Mouse (Mus musculus) spleen, postnatal 36 days (tissue): Measurements from ENCODE around the gene Esrrg.

ENCODE experiments used
- DNase-seq, 2 experiments: peaks; one replicate each; pipeline ENCODE4 v3.0.0; 2022; ENCODE audit warnings: low spot score in 2 of 2, mixed read lengths in 1 of 2

Gene Esrrg

GRCm38 (mm10) chr1:187649871-187650270, 41.3 kb downstream of the Esrrg start:
- no peak for DNase-seq

- DNase-seq = no peak
These were observed 42.4 kb downstream of the Esrrg start for GRCm38 (mm10) chr1:187650786-187651687.

GRCm38 (mm10) chr1:187651688-187652241, 43.2 kb downstream of the Esrrg start:
- DNase-seq = no peak

GRCm38 (mm10) chr1:187652445-187652844, 43.9 kb downstream of the Esrrg start:
- no peak for DNase-seq

GRCm38 (mm10) chr1:187653390-187653789, 44.8 kb downstream of the Esrrg start:
- DNase-seq = no peak

- DNase-seq = no peak
These were observed 52.4 kb downstream of the Esrrg start for GRCm38 (mm10) chr1:187660963-187661362.

- no peak for DNase-seq
These were observed 53.6 kb downstream of the Esrrg start for GRCm38 (mm10) chr1:187662083-187662609.

GRCm38 (mm10) chr1:187663376-187663775, 54.8 kb downstream of the Esrrg start:
- DNase-seq = no peak

- DNase-seq = no peak
These were observed 55.7 kb downstream of the Esrrg start for GRCm38 (mm10) chr1:187664261-187664660.

GRCm38 (mm10) chr1:187665901-187666600, 57.5 kb downstream of the Esrrg start:
- DNase-seq = no peak

- DNase-seq = no peak
These were observed 61.2 kb downstream of the Esrrg start for GRCm38 (mm10) chr1:187669746-187670145.

GRCm38 (mm10) chr1:187672446-187672845, 63.9 kb downstream of the Esrrg start:
- no peak for DNase-seq

- no peak for DNase-seq
These were observed 66.2 kb downstream of the Esrrg start for GRCm38 (mm10) chr1:187674771-187675186.

GRCm38 (mm10) chr1:187676626-187677025, 68.0 kb downstream of the Esrrg start:
- DNase-seq = no peak

GRCm38 (mm10) chr1:187679246-187679645, 70.7 kb downstream of the Esrrg start:
- no peak for DNase-seq

GRCm38 (mm10) chr1:187684519-187684918, 75.9 kb downstream of the Esrrg start:
- DNase-seq = no peak

- DNase-seq = no peak
These were observed 83.4 kb downstream of the Esrrg start for GRCm38 (mm10) chr1:187691846-187692525.

GRCm38 (mm10) chr1:187694865-187695264, 86.3 kb downstream of the Esrrg start:
- DNase-seq = no peak

- no peak for DNase-seq
These were observed 89.6 kb downstream of the Esrrg start for GRCm38 (mm10) chr1:187698201-187698600.

- DNase-seq = no peak
These were observed 92.4 kb downstream of the Esrrg start for GRCm38 (mm10) chr1:187700963-187701362.

- no peak for DNase-seq
These were observed 96.3 kb downstream of the Esrrg start for GRCm38 (mm10) chr1:187704921-187705320.

- no peak for DNase-seq
These were observed 96.8 kb downstream of the Esrrg start for GRCm38 (mm10) chr1:187705348-187705747.
